Mouse (Mus musculus) stomach, postnatal 0 days (tissue): Measurements from ENCODE around the gene Lif.

Experiments
- CTCF ChIP-seq: IDR thresholded peaks from 2 replicates; pipeline ENCODE4 v1.5.1; 2016; ENCODE audit warnings: antibody characterized with exemption, low read depth, mild to moderate bottlenecking, moderate library complexity
- EP300 ChIP-seq: optimal IDR thresholded peaks from 2 replicates; pipeline ENCODE3; 2016; ENCODE audit warnings: antibody characterized with exemption

DNA sequence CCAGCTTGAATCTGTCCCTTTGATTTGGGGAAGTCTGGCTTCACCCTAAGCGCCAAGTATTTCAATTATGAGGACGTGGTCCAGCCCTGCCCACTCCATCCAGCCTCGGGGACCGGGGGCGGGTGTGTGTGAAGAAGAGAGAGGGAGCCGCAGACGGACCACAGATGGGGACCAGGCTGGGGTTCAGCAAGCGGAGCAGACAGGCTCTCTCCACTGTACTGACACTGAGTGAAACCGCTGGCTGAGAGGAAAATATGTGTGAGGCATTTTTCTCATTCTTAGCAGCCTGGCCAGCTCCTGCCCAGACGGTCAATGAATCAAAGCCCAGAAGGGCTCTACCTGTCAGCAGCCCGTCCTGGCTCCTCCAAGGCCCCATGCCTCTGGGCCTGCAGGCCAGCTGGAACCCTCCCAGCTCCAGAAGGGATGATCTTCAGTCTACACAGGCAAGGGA lies 19.1 kb downstream of the Lif start:
- TF ChIP-seq CTCF (no peak), EP300 (no peak)
